Mouse (Mus musculus) retina, embryonic 14.5 days (tissue): ENCODE data around the gene Olfr106-ps.

ENCODE experiments used
- DNase-seq: peaks from one replicate; pipeline ENCODE4 v3.0.0-alpha.2; 2015; ENCODE audit warnings: low spot score

The Olfr106-ps gene

GRCm38 (mm10) chr17:37390093-37390492 lies at the start of gene Olfr106-ps:
Olfr106-ps (plus strand) TSS chr17:37390393.
- no peak for DNase-seq

DNA sequence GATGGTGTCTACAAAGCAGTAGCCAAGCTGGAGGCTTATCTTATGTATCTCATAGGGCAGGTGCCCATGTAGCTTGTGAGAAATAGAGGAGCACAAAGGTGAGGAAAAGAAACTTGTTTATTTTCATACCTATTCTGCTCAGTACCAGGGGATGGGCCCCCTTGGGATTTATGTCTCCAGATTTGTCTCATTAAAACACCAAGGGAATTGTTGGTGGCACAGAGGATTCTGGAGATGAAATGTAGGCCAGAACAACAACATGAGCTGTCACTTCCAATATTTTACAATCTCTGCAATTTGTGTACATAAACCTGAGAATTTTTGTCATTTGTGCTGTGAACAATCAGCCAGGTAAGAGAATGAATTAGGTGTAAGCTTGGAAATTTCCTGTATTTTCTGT lies 30.9 kb upstream of the Olfr106-ps start, which contains the start of gene Olfr104-ps:
TSS of gene Olfr104-ps (plus strand) at position 301 of the 400 bp plus-strand sequence.
- DNase-seq, result no peak

GRCm38 (mm10) chr17:37378733-37379132 lies 11.5 kb upstream of the Olfr106-ps start, which contains the start of gene Olfr105-ps:
Olfr105-ps (plus strand) TSS chr17:37379033.
- no peak for DNase-seq

DNA sequence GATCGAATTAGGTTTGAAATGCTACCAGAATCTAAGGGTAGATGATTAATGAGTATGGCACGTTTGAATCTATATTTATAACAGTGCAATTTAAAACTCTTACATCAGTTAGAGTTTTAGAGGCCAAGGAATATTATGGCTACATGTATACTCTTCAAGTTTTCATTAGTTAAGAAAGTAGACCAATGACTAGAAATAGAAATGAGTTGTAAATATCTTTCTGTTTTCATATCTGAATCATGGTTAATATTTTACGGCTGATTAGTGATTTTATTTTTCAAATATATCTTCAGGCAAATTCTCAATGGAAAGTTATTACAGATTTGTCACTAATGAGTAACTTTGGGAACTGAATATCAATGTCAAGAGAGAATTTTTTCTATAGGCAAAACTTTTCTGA lies 8.7 kb downstream of the Olfr106-ps start, which contains the start of gene Olfr107:
TSS of gene Olfr107 (plus strand) at position 301 of the 400 bp plus-strand sequence.
- no peak for DNase-seq

GRCm38 (mm10) chr17:37413380-37413779 lies 23.2 kb downstream of the Olfr106-ps start:
- DNase-seq, result no peak

GRCm38 (mm10) chr17:37445180-37445579 lies 55.0 kb downstream of the Olfr106-ps start, which contains the start of gene Olfr108:
Olfr108 (plus strand) TSS chr17:37445480.
- no peak for DNase-seq
